Mouse (Mus musculus): ENCODE results near the gene Rftn2. TPM values are rescaled to one million over a fixed set of nuclear protein-coding genes. Genes with fewer than 3 reads are reported as not detected.

Gene Rftn2
- 13.3 TPM for polyA plus RNA-seq (2014; fragmentation: Illumina TruSeq; extraction: RNeasy Lipid Tissue Mini Kit (QIAGEN cat#74804); ENCODE audit: insufficient read depth, low read depth, low replicate concordance)

DNA sequence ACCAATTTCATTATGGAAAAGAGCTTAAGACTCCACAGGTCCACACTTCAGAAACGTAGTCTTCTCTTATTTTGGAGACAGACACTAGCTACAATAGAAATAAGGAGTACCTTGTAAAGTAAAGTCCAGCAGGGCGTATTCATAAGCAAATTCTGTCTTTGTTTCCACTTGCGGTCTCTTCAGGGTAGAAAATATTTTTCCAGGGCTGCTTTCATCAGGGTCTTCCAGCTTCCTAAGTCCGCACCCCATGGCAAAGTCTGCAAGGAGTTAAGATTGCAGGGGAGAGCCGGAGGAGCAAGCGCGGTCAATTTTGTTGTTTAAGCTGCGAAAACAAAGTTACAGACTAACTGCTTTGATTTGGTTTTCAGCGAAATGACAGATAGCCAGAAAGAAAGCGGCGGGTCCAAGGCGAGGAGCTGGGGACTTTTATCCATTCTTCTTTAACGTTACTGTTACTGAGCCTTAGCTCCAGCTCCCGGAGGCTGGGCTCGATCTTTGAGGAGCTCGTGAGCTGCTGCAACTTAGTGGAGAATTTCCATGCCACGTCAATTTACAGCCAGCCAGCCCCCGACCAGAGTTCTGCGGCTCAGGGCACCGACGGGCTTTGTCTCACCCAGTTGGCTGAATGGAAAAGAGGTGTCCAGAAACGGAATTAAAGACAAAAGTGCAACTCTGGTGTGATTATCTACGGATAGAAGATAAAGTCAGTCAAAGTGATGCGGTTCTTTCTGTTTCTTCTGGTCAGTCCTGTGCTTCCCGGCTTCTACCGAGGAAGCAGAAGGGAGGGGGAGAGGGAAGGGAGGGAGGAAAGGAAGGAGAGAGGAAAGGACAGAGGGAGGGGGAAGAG lies at the start of gene Rftn2:
Gene Rftn2 (minus strand): TSS at position 772 of the 847 bp plus-strand sequence.

GRCm38 (mm10) chr1:55236890-55237642 lies 10.5 kb upstream of the Rftn2 start, which contains the start of gene Mars2:
Gene Mars2, plus strand, starts transcription at chr1:55237177.

GRCm38 (mm10) chr1:55130943-55131401 lies 95.6 kb downstream of the Rftn2 start, which contains the start of gene Mob4:
Gene Mob4, plus strand, starts transcription at chr1:55131231.

Other genes with a start within 250 kb of the Rftn2 start
- 55.3 TPM for gene Sf3b1, start 199.3 kb downstream of the Rftn2 start, polyA plus RNA-seq (2014; fragmentation: Illumina TruSeq; extraction: RNeasy Lipid Tissue Mini Kit (QIAGEN cat#74804); ENCODE audit: insufficient read depth, low read depth, low replicate concordance)
- 37.8 TPM for gene Coq10b, start 174.0 kb downstream of the Rftn2 start, polyA plus RNA-seq (2014; fragmentation: Illumina TruSeq; extraction: RNeasy Lipid Tissue Mini Kit (QIAGEN cat#74804); ENCODE audit: insufficient read depth, low read depth, low replicate concordance)
- 181 TPM for gene Hspe1, start 138.7 kb downstream of the Rftn2 start, polyA plus RNA-seq (2014; fragmentation: Illumina TruSeq; extraction: RNeasy Lipid Tissue Mini Kit (QIAGEN cat#74804); ENCODE audit: insufficient read depth, low read depth, low replicate concordance)
- gene Hspd1, start 138.5 kb downstream of the Rftn2 start, polyA plus RNA-seq (2014; fragmentation: Illumina TruSeq; extraction: RNeasy Lipid Tissue Mini Kit (QIAGEN cat#74804); ENCODE audit: insufficient read depth, low read depth, low replicate concordance), result 88.3 TPM
- gene Mob4, start 95.6 kb downstream of the Rftn2 start, polyA plus RNA-seq (2014; fragmentation: Illumina TruSeq; extraction: RNeasy Lipid Tissue Mini Kit (QIAGEN cat#74804); ENCODE audit: insufficient read depth, low read depth, low replicate concordance), result 40.1 TPM
- 0.95 TPM for gene Mars2, start 10.4 kb upstream of the Rftn2 start, polyA plus RNA-seq (2014; fragmentation: Illumina TruSeq; extraction: RNeasy Lipid Tissue Mini Kit (QIAGEN cat#74804); ENCODE audit: insufficient read depth, low read depth, low replicate concordance)
- gene Boll, start 136.7 kb upstream of the Rftn2 start, polyA plus RNA-seq (2014; fragmentation: Illumina TruSeq; extraction: RNeasy Lipid Tissue Mini Kit (QIAGEN cat#74804); ENCODE audit: insufficient read depth, low read depth, low replicate concordance), result not detected
- 2.3 TPM for gene Plcl1, start 179.1 kb upstream of the Rftn2 start, polyA plus RNA-seq (2014; fragmentation: Illumina TruSeq; extraction: RNeasy Lipid Tissue Mini Kit (QIAGEN cat#74804); ENCODE audit: insufficient read depth, low read depth, low replicate concordance)

Data from lung, adult 10 weeks (tissue).